Mouse (Mus musculus): ENCODE measurements at regions not wholly inside any gene's neighbourhood (a gene's known extent, or its start where the extent isn't known, plus 50 kb on each side); places are given as distances from the start of the nearest gene placed in this dataset.

DNA sequence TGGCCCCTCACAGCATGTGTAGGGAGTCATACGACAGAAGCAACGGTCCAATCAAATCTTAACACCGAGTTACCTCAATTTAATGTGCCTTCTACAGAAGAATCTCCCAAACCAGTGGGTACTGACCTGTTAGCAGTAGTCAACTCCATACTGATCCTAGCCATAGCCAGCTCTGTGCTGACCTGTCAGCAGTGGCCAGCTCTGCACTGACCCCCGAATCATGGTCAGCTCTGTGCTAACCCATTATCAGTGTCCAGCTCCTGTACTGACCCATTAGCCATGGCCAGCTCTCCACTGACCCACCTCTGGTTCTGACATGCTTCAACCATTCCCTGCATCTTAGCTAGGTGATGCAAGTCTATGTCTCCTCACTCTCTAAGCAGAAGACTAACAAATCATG lies 451.3 kb upstream of the Cdh4 start:
- TF ChIP-seq CTCF (IDR thresholded peaks at IDR 0.05; ENCODE audit: extremely low read depth, insufficient read depth, low read length) (no peak), POLR2A (IDR thresholded peaks at IDR 0.05; ENCODE audit: extremely low read depth, insufficient read depth, low read length) (no peak)
